Mouse (Mus musculus) liver, adult 2 months (tissue): ENCODE measurements around the gene Mboat2. TPM values are rescaled to one million over a fixed set of nuclear protein-coding genes. Genes with fewer than 3 reads are reported as not detected.

Source experiments
- DNase-seq: peaks from one replicate; pipeline ENCODE4 v3.0.0-alpha.2; 2011; ENCODE audit warnings: low read depth, low spot score; ENCODE audit errors: extremely low read depth
- H3K27ac ChIP-seq: fragments of 200-500 bp; replicated peaks from 2 replicates; pipeline ENCODE4 v1.5.1; 2012; ENCODE audit warnings: low read depth, mild to moderate bottlenecking, control low read depth, inconsistent platforms, low read length; ENCODE audit not compliant: insufficient read depth
- H3K27me3 ChIP-seq: fragments of 200-500 bp; 2 replicates; pipeline ENCODE4 v1.6.1; 2012; ENCODE audit warnings: mild to moderate bottlenecking, moderate library complexity, low read length, inconsistent platforms; ENCODE audit not compliant: control insufficient read depth, insufficient read depth
- H3K36me3 ChIP-seq: fragments of 200-500 bp; 2 replicates; pipeline ENCODE4 v1.6.1; 2012; ENCODE audit warnings: low read length, inconsistent platforms; ENCODE audit not compliant: control insufficient read depth, insufficient read depth
- H3K4me1 ChIP-seq: fragments of 200-500 bp; 2 replicates; pipeline ENCODE4 v1.6.1; 2011; ENCODE audit warnings: low read length; ENCODE audit not compliant: control insufficient read depth, insufficient read depth
- H3K4me3 ChIP-seq: fragments of 200-500 bp; 2 replicates; pipeline ENCODE4 v1.5.1; 2011; ENCODE audit warnings: low read depth, mild to moderate bottlenecking, control low read depth, low read length, moderate library complexity; ENCODE audit not compliant: insufficient read depth
- H3K79me2 ChIP-seq: fragments of 200-500 bp; 2 replicates; pipeline ENCODE4 v1.6.1; 2012; ENCODE audit warnings: inconsistent platforms, mild to moderate bottlenecking, low read length, moderate library complexity; ENCODE audit not compliant: control insufficient read depth, insufficient read depth
- H3K9ac ChIP-seq: fragments of 200-500 bp; 2 replicates; pipeline ENCODE4 v1.6.1; 2012; ENCODE audit warnings: low read depth, mild to moderate bottlenecking, control low read depth, inconsistent platforms, low read length
- CTCF ChIP-seq: fragments of 200-500 bp; IDR thresholded peaks from 2 replicates; pipeline ENCODE4 v1.5.1; 2011; ENCODE audit warnings: low read depth, low read length, control low read depth
- POLR2A ChIP-seq: fragments of 200-500 bp; IDR thresholded peaks from 2 replicates; pipeline ENCODE4 v1.6.1; 2011; ENCODE audit warnings: low read length, control low read depth; ENCODE audit not compliant: insufficient read depth; ENCODE audit errors: extremely low read depth
- WGBS: fragments of 180-500 bp; shearing (Covaris S2); methylation state at CpG from one replicate; pipeline ENCODE4 v1.1.7; 2018; 5-methylcytosine and 5-hydroxymethylcytosine counted together
- polyA plus RNA-seq: library from polyadenylated mRNA; depleted of rRNA; stranded (reverse); fragments of >200 nt; gene quantifications from 2 replicates; pipeline ENCODE4 v1.2.3, GENCODE M21; 2012
- total RNA-seq: library from RNA; depleted of rRNA; stranded (reverse); fragments of >200 nt; gene quantifications from 2 replicates; pipeline ENCODE4 v1.2.3, GENCODE M21; 2014

The Mboat2 gene
- total and polyA plus RNA-seq, 2 experiments, result 0.18 TPM; not detected in 1

DNA sequence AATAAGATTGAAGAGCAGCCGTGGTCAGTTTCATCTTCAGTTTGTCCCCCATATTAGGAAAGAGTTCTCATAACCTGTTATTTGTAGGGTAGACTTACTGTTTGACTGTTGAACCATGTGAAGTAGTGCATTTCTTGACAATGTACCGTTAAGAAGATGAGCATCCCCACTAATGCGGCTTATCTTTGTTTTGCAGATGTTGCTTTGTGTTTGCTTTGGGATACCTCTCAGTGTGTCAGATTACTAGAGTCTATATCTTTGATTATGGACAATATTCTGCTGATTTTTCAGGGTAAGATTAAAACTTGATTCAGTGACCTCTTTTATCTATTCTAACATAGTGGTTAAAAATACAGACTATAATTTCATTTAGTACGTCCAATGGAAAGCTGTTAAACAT is 93.3 kb downstream of the Mboat2 start:
- Histone ChIP-seq H3K4me3 (no peak overlapping the region), H3K79me2 (no peaks in the 10 kb centered on the region), H3K27ac (no peak overlapping the region), H3K9ac (no peak overlapping the region), H3K27me3 (no peaks in the 10 kb centered on the region), H3K36me3 (no peaks in the 10 kb centered on the region), H3K4me1 (no peaks in the 10 kb centered on the region)
- no peak for DNase-seq
- TF ChIP-seq CTCF (no peak), POLR2A (no peak)
- WGBS, result 84% methylated on average over 4 of the region's 4 CpGs

DNA sequence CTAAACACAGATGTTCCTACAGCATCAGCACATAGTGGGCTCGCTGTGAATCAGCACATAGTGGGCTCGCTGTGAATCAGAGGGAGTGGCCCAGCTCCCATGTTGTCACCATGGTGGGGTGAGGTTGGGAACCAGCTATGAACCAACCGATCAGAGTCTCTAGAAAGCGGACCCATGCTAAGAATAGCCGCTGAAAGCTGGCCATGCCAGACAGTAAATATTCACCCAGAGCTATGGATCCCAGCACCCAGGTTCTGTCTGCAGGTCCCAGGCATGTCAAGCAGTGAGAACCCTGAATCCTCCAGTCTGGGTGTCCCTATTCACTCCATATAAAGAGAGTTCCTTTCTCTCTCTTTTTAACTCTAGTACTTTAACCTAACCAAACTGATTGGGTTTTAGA is 94.6 kb downstream of the Mboat2 start:
- Histone ChIP-seq H3K27ac (no peak overlapping the region), H3K36me3 (no peaks in the 10 kb centered on the region), H3K9ac (no peak overlapping the region), H3K27me3 (no peaks in the 10 kb centered on the region), H3K79me2 (no peaks in the 10 kb centered on the region), H3K4me1 (no peaks in the 10 kb centered on the region), H3K4me3 (no peak overlapping the region)
- TF ChIP-seq POLR2A (no peak), CTCF (no peak)
- WGBS, result 85% methylated on average over 5 of the region's 5 CpGs
- DNase-seq, result no peak

DNA sequence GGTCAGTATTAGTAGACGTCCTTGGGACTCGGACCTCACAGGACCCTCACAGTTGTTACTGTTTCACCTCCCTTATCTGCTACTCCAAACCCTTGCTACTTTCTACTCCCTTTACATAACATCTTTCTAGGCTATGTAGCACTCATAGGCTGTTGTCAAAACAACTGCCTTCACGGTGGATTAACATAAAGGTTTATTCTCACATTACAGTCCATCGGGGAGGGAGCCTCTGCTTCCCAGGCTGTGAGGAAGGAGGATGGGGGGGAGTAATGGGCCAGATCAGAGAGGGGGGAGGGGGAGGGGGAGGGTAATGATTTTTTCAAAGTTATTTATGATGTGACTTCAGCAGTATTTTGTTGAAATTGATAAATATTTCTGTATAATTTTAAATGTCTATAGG is 95.0 kb downstream of the Mboat2 start:
- TF ChIP-seq CTCF, result no peak
- TF ChIP-seq POLR2A, result no peak
- WGBS, result 66% methylated on average over 4 of the region's 4 CpGs

DNA sequence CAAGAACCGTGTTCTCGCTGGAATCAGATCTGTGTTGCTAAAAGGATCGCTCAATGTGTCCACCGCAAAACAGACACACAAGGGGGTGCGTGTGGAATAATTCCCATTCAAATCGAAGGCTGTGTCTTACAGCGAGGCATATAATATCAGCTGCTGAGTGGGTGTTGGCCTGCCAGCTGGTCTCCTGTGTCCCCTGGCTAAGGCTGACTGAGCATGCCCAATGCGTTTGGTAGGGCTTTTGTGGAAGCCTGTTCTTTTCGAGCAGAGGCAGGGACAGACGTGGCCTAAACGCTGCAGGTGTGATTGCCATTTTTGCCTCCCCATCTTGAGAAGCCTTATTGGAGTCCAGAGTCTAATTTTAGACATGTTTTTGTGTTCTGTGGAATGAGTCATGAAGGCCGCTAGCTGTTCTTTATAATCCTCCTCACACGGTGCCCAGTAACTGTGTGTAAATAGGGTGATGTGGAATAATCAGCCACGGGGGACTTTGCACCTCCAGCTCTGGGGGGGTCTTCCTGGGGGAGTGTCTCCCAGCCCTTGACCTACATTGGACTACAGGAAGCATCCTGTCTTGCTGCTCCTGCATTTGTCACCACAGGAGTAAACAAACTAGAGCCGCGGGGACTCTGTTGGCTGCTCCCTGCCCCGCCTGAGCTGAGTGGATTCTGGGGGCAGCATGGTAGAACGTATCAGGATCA is 97.5 kb downstream of the Mboat2 start:
- no peak for DNase-seq
- WGBS, result 66% methylated on average over 18 of the region's 18 CpGs

More for the DNA sequence above, 95.0 kb downstream of the Mboat2 start:
- Histone ChIP-seq H3K9ac (no peak overlapping the region), H3K4me1 (no peaks in the 10 kb centered on the region), H3K79me2 (no peaks in the 10 kb centered on the region), H3K27ac (no peak overlapping the region), H3K4me3 (no peak overlapping the region), H3K27me3 (no peaks in the 10 kb centered on the region), H3K36me3 (no peaks in the 10 kb centered on the region)
- no peak for DNase-seq

DNA sequence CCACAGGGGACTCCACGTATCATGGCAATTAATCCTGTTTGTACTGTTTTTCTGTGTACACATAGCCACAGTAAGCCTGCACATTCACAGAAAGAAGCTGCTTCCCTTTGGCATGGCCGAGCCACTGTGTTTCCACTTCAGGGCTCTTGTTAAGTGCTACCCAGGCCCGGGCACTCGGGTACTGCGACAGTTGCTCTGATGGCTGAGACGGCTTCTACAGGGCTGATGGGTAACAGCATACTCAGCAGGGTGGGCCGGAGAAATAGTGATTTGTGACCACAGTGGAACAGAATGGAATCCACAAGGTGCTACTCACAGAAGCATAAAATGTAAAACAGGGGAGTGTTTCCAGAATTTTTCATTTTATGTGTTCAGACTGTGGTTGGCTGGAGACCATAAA is 98.4 kb downstream of the Mboat2 start:
- TF ChIP-seq POLR2A (no peak), CTCF (no peak)
- Histone ChIP-seq H3K9ac (no peak overlapping the region), H3K4me3 (no peak overlapping the region), H3K27me3 (no peaks in the 10 kb centered on the region), H3K27ac (no peak overlapping the region), H3K36me3 (no peaks in the 10 kb centered on the region), H3K79me2 (no peaks in the 10 kb centered on the region), H3K4me1 (no peaks in the 10 kb centered on the region)
- no peak for DNase-seq
- WGBS, result 88% methylated on average over 7 of the region's 7 CpGs

More for the DNA sequence above, 97.5 kb downstream of the Mboat2 start:
- no peaks in the 10 kb centered on the region for H3K4me1 ChIP-seq
- H3K9ac ChIP-seq, result no peak overlapping the region
- H3K79me2 ChIP-seq, result no peaks in the 10 kb centered on the region
- H3K27me3 ChIP-seq, result no peaks in the 10 kb centered on the region
- no peak overlapping the region for H3K4me3 ChIP-seq
- H3K27ac ChIP-seq, result no peak overlapping the region
- no peaks in the 10 kb centered on the region for H3K36me3 ChIP-seq
- TF ChIP-seq POLR2A (no peak), CTCF (no peak)

DNA sequence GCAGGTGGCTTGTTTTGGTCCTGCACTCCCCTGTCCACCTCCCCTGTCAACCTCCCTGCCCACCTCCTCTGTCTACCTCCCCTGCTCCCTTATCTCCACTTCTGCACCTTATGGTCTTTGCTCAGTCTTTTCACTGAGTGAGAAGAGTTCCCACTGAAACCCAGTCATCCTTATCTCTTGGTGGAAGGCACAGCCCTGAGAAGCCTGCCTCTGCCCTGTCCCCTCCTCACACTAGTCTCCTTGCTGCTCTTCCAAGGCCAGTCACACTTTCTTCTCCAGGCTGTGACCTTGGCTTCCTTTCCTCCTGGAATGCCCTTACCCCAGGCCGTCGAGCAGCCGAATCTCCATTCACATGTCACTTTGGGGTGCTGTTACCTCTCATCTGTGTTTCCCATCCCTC is 100.1 kb downstream of the Mboat2 start:
- WGBS, result 52% methylated on average over 3 of the region's 3 CpGs
- no peak for DNase-seq
- no peak overlapping the region for H3K27ac ChIP-seq
- no peaks in the 10 kb centered on the region for H3K27me3 ChIP-seq
- no peak overlapping the region for H3K4me3 ChIP-seq
- no peaks in the 10 kb centered on the region for H3K4me1 ChIP-seq
- no peaks in the 10 kb centered on the region for H3K79me2 ChIP-seq
- no peak overlapping the region for H3K9ac ChIP-seq
- TF ChIP-seq CTCF, result no peak
- no peak for TF ChIP-seq POLR2A
- H3K36me3 ChIP-seq, result no peaks in the 10 kb centered on the region
